Mouse (Mus musculus): ENCODE measurements at regions not wholly inside any gene's neighbourhood (a gene's known extent, or its start where the extent isn't known, plus 50 kb on each side); places are given as distances from the start of the nearest gene placed in this dataset.

GRCm38 (mm10) chr14:53826782-53827181 is 427.1 kb downstream of the Dad1 start:
- TF ChIP-seq CTCF (IDR thresholded peaks at IDR 0.05; ENCODE audit: insufficient read depth, low read depth, low read length) (no peak), POLR2A (IDR thresholded peaks at IDR 0.05; ENCODE audit: insufficient read depth, low read depth, low read length) (no peak)

All from olfactory bulb, adult 2 months (tissue).